Comparison of ENCODE assay signal across 9 mouse cellular contexts in genomic region chr14:118131472-118131871, GRCm38 (mm10). TPM values are rescaled to one million over a fixed set of nuclear protein-coding genes. Genes with fewer than 3 reads are reported as not detected.
DNase-seq lines count a peak whose midpoint lies in the region; ATAC-seq and TF ChIP-seq lines count a peak whose summit lies in the region.
"Had no signal": no experiment of that assay in that cellular context is flagged by ENCODE, and none has a peak within 500 bp of the region (broad histone marks: within the 10 kb centered on the region; RNA-seq: fewer than 3 reads in every experiment).

No protein-coding gene starts in this region.

- no peaks in the 10 kb centered on the region for H3K27me3 ChIP-seq in heart, postnatal 0 days (ENCODE audit: control insufficient read depth, insufficient read depth, low read length)
- peaks cover 7% of the 10 kb centered on the region; the same call in 1 of the 2 replicates for H3K27me3 ChIP-seq in hindbrain, embryonic 13.5 days
- H3K27me3 ChIP-seq in midbrain, embryonic 11.5 days (ENCODE audit: control insufficient read depth, insufficient read depth, low read length) = no peaks in the 10 kb centered on the region

- no peak for TF ChIP-seq EP300 in heart, postnatal 0 days (IDR thresholded peaks at IDR 0.05; ENCODE audit: low read depth)

- no peak overlapping the region for H3K27ac ChIP-seq in heart, postnatal 0 days (ENCODE audit: low read depth)
- H3K27ac ChIP-seq in brown adipose tissue, adult 24 weeks (replicated peaks; ENCODE audit: low read depth, low read length) = no peak overlapping the region
- no peak overlapping the region for H3K27ac ChIP-seq in hindbrain, embryonic 13.5 days
- no peak overlapping the region for H3K27ac ChIP-seq in midbrain, embryonic 11.5 days (ENCODE audit: low read depth, low read length)

- intact Hi-C loops in heart, postnatal 36 days (cut with DNase I) = loop anchor here (5.0 kb wide), 2 partner anchors 124 to 806 kb away; partner anchors contain the start of gene Dnajc3

- 69% methylated on average over 7 of the region's 7 CpGs for WGBS in heart, postnatal 0 days
- 82% methylated on average over 7 of the region's 7 CpGs for WGBS in hindbrain, embryonic 13.5 days
- 83% methylated on average over 7 of the region's 7 CpGs for WGBS in midbrain, embryonic 11.5 days

- peak overlapping the region; percentile 85 for H3K4me3 ChIP-seq in heart, postnatal 0 days (ENCODE audit: low read depth, low read length)
- peak overlapping the region; percentile 91 for H3K4me3 ChIP-seq in brown adipose tissue, adult 24 weeks (ENCODE audit: insufficient read depth, low read depth, low read length)
- peak overlapping the region; percentile 75 for H3K4me3 ChIP-seq in hindbrain, embryonic 13.5 days
- H3K4me3 ChIP-seq in midbrain, embryonic 11.5 days (ENCODE audit: low read depth, low read length) = peak overlapping the region; percentile 80

- no peak for TF ChIP-seq CTCF in heart, postnatal 0 days (IDR thresholded peaks at IDR 0.05; ENCODE audit: low read depth)

- H3K36me3 ChIP-seq in heart, postnatal 0 days (replicated peaks; ENCODE audit: control insufficient read depth, insufficient read depth, low read length) = peaks cover 29% of the 10 kb centered on the region
- peaks cover 22% of the 10 kb centered on the region for H3K36me3 ChIP-seq in hindbrain, embryonic 13.5 days
- no peaks in the 10 kb centered on the region; the same call in 1 of the 2 replicates for H3K36me3 ChIP-seq in midbrain, embryonic 11.5 days (ENCODE audit: control insufficient read depth, insufficient read depth, low read length)

- ATAC-seq in heart, postnatal 0 days (ENCODE audit: insufficient read depth, low read depth) = no peak
- ATAC-seq in hindbrain, embryonic 13.5 days (ENCODE audit: low FRiP score) = no peak
- no peak for ATAC-seq in midbrain, embryonic 11.5 days (ENCODE audit: low FRiP score)

- peaks cover 10% of the 10 kb centered on the region for H3K4me1 ChIP-seq in heart, postnatal 0 days (ENCODE audit: control insufficient read depth, insufficient read depth)
- H3K4me1 ChIP-seq in brown adipose tissue, adult 24 weeks (ENCODE audit: control insufficient read depth, insufficient read depth, insufficient read length, low read length) = peaks cover 7% of the 10 kb centered on the region; the same call in 1 of the 2 replicates
- peaks cover 22% of the 10 kb centered on the region for H3K4me1 ChIP-seq in hindbrain, embryonic 13.5 days (replicated peaks)
- H3K4me1 ChIP-seq in midbrain, embryonic 11.5 days (ENCODE audit: control insufficient read depth, insufficient read depth, low read length) = peaks cover 8% of the 10 kb centered on the region

- H3K4me2 ChIP-seq in heart, postnatal 0 days (ENCODE audit: low read depth, low read length) = peak overlapping the region; percentile 80
- peak overlapping the region; percentile 88 for H3K4me2 ChIP-seq in hindbrain, embryonic 13.5 days
- H3K4me2 ChIP-seq in midbrain, embryonic 11.5 days = peak overlapping the region; percentile 86

- no peak for DNase-seq in heart, postnatal 0 days (ENCODE audit: low spot score)
- no peak for DNase-seq in heart, postnatal 36 days
- DNase-seq in midbrain, embryonic 11.5 days (ENCODE audit: low spot score, missing footprints) = peak; percentile 82
- no peak for DNase-seq in cerebellum, adult 11 months
- DNase-seq in left cerebral cortex, adult 18-20 months (ENCODE audit: low spot score in 2 of 2) = no peak
- DNase-seq in right cerebral cortex, postnatal 36 days (ENCODE audit: low spot score in 2 of 2) = no peak
- DNase-seq: embryo, embryonic 11 days had no signal

- H3K9ac ChIP-seq in heart, postnatal 0 days (replicated peaks; ENCODE audit: low read depth, low read length) = 0 out of 2 replicates have a peak overlapping the region, but pooled peaks have one; percentile 84
- H3K9ac ChIP-seq in hindbrain, embryonic 13.5 days = peak overlapping the region; percentile 88
- H3K9ac ChIP-seq in midbrain, embryonic 11.5 days (ENCODE audit: low read length) = peak overlapping the region; percentile 82

- no peaks in the 10 kb centered on the region for H3K9me3 ChIP-seq in heart, postnatal 0 days (replicated peaks; ENCODE audit: control insufficient read depth, low read length)
- no peaks in the 10 kb centered on the region for H3K9me3 ChIP-seq in hindbrain, embryonic 13.5 days
- H3K9me3 ChIP-seq in midbrain, embryonic 11.5 days (ENCODE audit: control insufficient read depth, low read length) = no peaks in the 10 kb centered on the region

RNA-seq across cellular contexts. Expression of gene Tgds, which starts 1.1 kb away (rescaled TPM):
- total RNA-seq in heart, postnatal 0 days (2014; rRNA removed; ENCODE audit: low replicate concordance) = 15.8 and 17.3 TPM in 2 replicates
- 25.2 and 28.4 TPM in 2 replicates for polyA plus RNA-seq in heart, postnatal 0 days (2015; fragmentation: Nextera tagmentation; extraction: Ambion mirVana)
- 1 to 10 TPM; 9.2 to 9.6 TPM for total RNA-seq in heart, postnatal 36 days (2021)
- polyA plus RNA-seq in brown adipose tissue, adult 24 weeks (2012; ENCODE audit: insufficient read depth, insufficient read length, missing spikeins) = 11.0 and 14.8 TPM in 2 replicates
- polyA plus RNA-seq in hindbrain, embryonic 13.5 days (2015; fragmentation: Nextera tagmentation; extraction: Ambion mirVana) = 19.6 and 21.3 TPM in 2 replicates
- polyA plus RNA-seq in midbrain, embryonic 11.5 days (2014; fragmentation: Nextera tagmentation; extraction: Ambion mirVana) = 28.7 and 29.5 TPM in 2 replicates
- 1 to 10 TPM; 7.9 to 9.1 TPM for total RNA-seq in left cerebral cortex, adult 18-20 months (2021)

RNA-seq across cellular contexts. Expression of gene Gpr180, which starts 5.5 kb away (rescaled TPM):
- total RNA-seq in heart, postnatal 0 days (2014; rRNA removed; ENCODE audit: low replicate concordance) = 37.7 and 70.0 TPM in 2 replicates
- 38.0 and 41.6 TPM in 2 replicates for polyA plus RNA-seq in heart, postnatal 0 days (2015; fragmentation: Nextera tagmentation; extraction: Ambion mirVana)
- 10 to 100 TPM; 20.8 to 21.3 TPM for total RNA-seq in heart, postnatal 36 days (2021)
- polyA plus RNA-seq in brown adipose tissue, adult 24 weeks (2012; ENCODE audit: insufficient read depth, insufficient read length, missing spikeins) = 14.7 and 19.6 TPM in 2 replicates
- polyA plus RNA-seq in hindbrain, embryonic 13.5 days (2015; fragmentation: Nextera tagmentation; extraction: Ambion mirVana) = 36.2 and 39.8 TPM in 2 replicates
- polyA plus RNA-seq in midbrain, embryonic 11.5 days (2014; fragmentation: Nextera tagmentation; extraction: Ambion mirVana) = 29.5 and 32.3 TPM in 2 replicates
- 10 to 100 TPM; 28.6 to 30.2 TPM for total RNA-seq in left cerebral cortex, adult 18-20 months (2021)
